Mouse (Mus musculus) layer of hippocampus, adult 2 months (tissue): ENCODE results near the gene Lemd1. TPM values are rescaled to one million over a fixed set of nuclear protein-coding genes. Genes with fewer than 3 reads are reported as not detected.

Source experiments
- DNase-seq, 2 experiments: peaks; one replicate each; pipeline ENCODE4 v3.0.0; 2022; ENCODE audit warnings: low spot score in 2 of 2
- H3K27ac ChIP-seq: fragments of 200-600 bp; 2 replicates; pipeline ENCODE4 v1.8.1; 2022
- H3K4me3 ChIP-seq: fragments of 200-600 bp; 2 replicates; pipeline ENCODE4 v1.8.1; 2022; ENCODE audit warnings: mild to moderate bottlenecking
- CTCF ChIP-seq: fragments of 200-600 bp; conservative IDR thresholded peaks from 2 replicates; pipeline ENCODE4 v1.8.1; 2022; ENCODE audit warnings: antibody characterized with exemption, mild to moderate bottlenecking, moderate library complexity
- total RNA-seq, 2 experiments: library from RNA; stranded (reverse); gene quantifications; 2 replicates each; pipeline ENCODE4 v1.2.3; 2021

Gene Lemd1
- total RNA-seq, 2 experiments from 2014 or later, result 0.64 to 0.88 TPM

DNA sequence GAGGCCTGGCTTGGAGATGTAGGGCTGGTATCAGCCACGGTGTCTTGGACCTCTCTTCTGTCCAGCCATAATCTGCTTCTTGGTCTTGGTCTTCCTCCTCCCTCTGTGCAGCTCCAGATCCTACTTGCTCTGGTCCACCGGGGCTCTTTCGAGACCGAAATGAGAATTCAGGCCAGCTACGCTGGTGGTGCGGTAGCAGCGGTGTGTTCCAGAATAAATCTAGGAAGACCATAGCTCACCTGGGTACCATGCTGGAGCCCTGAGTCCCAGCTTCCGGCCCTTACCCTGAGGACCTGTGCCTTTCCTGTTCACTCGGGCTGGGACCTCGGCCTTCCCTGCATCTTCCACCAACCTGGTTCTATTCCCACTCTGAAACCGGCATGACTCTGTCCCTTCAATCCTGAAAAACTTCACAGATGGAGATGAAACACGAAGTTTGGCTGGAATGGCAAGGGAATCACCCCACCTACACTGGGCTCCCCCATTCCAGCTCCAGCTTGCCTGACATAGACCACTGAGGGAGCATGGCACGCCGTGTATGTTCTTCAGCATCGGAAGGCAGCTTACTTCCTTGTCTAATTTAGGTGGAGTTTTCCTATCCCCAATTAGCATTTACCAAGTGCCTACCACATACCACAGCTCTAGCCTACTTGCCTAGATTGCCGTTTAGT lies 7.3 kb downstream of the Lemd1 start:
- Histone ChIP-seq H3K4me3 (no peak overlapping the region), H3K27ac (no peak overlapping the region)
- no peak for TF ChIP-seq CTCF
- no peak for DNase-seq

DNA sequence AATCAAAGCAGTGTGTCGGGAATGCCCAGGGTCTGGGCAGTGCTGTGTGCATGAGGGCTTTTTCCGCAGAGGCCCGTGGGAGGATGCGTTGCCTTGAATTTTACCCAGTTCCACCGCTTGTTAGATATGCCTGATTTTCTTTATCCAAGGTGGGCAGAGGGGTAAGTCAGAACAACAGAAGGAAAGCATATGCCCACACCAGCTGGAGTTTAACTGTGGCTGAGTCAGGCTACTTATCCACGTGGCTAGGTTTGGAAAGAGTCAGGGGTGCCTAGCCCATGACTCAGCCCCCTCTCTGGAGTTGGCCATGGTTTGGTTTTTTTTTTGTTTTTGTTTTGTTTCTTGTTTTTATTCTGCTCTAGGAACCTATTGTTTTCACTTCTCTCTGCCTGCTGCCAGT lies 8.0 kb downstream of the Lemd1 start:
- Histone ChIP-seq H3K4me3 (no peak overlapping the region), H3K27ac (no peak overlapping the region)
- TF ChIP-seq CTCF, result no peak
- peak in 1 of 2 experiments; percentile 45 for DNase-seq

DNA sequence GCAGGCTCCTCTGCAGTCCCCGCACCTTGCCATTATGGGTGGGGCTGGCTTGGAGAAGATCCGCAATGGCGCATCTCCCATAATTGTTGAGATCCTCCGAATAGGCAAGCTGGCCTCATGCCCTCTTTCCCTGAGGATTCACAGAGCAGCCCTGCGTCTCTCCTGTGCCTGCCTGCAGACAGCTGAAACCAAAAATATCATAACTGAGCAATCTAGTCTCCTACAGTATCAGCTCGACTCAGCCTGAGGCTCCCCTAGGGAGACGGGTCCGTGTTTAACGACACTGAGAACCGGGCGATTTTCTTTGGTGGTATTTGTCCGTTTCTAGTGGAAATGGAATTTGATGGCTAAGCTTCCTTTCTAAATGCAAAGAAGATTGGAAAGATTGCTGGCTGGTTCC lies 8.7 kb downstream of the Lemd1 start:
- Histone ChIP-seq H3K4me3 (peak overlapping the region; percentile 7; the same call in 1 of the 2 replicates), H3K27ac (peak overlapping the region; percentile 58; the same call in 1 of the 2 replicates)
- TF ChIP-seq CTCF, result no peak
- DNase-seq, result no peak

DNA sequence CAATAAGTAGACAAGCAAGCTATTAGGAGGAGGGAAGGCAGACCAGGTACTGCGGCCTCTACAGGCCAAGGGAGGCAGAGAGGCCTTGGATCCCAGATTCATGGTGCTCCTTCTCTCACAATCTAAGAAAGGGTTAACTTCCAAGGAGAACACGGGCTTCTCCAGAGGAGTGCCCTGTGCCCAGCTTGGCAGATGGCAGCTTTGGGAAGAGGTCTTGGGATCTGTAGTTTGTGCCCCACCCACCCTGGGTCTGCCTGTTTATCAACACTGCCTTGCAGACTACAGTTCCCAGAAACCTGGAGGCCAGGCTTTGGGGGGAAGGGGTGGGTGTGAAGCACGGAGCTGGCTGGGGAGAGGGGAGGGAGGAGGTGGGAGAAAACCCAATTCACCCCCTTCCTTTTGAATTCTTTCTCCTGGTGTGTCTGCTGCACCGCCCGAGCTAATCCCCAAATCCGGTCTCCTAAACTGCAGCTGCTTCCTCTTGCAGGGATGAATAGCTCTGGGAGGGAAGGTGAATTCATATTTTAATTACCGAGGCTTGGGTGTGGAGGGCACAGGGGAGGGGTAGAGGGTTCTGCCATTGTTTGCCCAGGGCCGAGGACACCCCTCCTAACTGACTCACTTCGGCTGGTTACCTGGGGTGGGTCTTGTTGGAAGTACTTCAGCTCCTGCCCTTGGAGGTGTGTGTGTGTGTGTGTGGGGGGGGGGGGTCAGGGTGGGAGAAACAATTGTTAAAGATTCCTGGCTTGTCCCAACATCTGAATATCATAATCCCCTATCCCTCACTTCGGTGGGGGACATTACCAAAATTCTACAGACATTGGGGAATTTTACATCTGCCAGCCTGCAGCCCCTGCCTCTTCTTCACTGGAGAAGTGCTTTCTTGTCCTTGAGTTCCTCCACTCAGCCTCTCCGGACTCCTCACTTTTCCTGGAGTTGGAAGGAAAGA lies 9.6 kb downstream of the Lemd1 start:
- Histone ChIP-seq H3K4me3 (peak overlapping the region; percentile 33; the same call in 1 of the 2 replicates), H3K27ac (peak overlapping the region; percentile 58; the same call in 1 of the 2 replicates)
- TF ChIP-seq CTCF, result peak; percentile 48
- peak in 1 of 2 experiments; percentile 64 for DNase-seq

DNA sequence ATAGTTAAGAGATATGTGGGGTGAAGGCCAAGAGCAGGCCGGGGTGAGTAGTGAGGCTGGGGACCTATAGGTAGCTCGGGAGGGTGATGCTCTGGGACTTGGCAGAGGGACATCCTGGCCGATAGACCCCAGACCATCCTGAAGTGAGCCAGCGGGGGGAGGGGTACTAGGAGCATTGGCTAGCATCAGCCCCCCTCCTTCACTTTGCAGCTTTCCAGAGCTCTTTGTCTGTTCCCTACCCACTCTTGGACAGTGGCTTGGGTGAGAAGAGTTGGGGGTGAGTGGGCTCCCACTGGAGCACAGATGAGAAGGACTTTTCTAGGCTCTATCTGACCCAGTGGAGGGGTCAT lies 10.3 kb downstream of the Lemd1 start:
- Histone ChIP-seq H3K27ac (no peak overlapping the region), H3K4me3 (no peak overlapping the region)
- no peak for TF ChIP-seq CTCF
- no peak for DNase-seq

DNA sequence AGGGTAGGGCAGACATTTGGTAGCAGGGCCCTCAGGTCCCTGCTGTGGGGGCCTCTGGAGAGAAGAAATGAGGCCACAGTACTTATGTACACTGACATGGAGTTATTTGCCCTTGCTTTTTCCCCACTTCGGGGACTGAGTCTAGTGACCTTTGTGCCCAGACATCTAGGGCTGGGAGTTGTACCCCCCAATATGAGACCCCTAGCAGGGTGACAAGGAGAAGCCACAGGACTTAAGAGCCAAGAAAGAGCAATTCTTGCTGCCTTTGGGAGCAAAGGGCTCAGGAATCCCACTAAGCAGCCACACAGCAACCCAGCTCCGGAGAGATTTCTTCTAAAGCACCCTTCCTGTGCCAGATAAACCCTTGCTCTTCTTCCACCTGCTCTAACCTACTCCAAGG lies 10.7 kb downstream of the Lemd1 start:
- no peak for TF ChIP-seq CTCF
- no peak overlapping the region for H3K27ac ChIP-seq
- H3K4me3 ChIP-seq, result no peak overlapping the region
- DNase-seq, result no peak

DNA sequence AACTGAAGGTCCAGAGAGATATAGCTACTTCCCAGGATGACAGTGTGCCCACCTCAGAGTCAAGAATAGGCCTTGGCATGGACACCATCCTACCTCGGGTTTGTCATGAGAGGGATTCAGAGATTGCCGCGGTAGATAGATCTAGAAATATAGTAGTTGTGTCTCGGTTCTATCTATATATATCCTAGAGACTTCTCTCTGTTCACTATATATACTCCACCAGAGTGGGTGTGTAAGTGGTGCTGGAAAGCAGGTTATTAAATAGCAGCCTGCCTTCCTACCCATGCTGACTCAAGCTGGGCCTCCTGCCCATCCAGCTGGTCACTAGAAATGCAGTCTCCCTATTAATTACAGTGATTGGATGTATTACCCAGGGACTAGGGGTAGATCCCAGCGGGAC lies 11.5 kb downstream of the Lemd1 start:
- H3K4me3 ChIP-seq, result no peak overlapping the region
- TF ChIP-seq CTCF, result no peak
- no peak overlapping the region for H3K27ac ChIP-seq
- DNase-seq, result no peak

DNA sequence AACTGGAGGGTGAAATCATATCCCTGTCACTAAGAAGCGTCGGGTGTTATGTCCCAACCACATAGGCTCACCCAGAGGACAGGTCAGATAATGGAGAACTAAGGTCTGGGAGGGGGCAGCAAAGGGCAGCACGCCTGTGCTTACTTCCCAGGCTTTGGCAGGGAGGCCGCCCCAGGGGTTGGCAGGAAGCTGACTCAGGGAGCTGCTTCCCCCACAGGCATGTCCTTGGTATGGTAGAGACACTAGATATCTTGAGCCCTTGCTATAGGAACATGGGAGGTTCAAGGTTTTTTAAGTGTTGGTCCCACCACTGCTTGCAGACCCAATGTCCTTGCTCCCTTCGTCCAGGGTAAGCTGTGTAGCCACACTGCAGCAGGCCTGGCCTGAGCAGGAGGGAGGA lies 14.7 kb downstream of the Lemd1 start:
- no peak for TF ChIP-seq CTCF
- no peak for DNase-seq
- no peak overlapping the region for H3K27ac ChIP-seq

DNA sequence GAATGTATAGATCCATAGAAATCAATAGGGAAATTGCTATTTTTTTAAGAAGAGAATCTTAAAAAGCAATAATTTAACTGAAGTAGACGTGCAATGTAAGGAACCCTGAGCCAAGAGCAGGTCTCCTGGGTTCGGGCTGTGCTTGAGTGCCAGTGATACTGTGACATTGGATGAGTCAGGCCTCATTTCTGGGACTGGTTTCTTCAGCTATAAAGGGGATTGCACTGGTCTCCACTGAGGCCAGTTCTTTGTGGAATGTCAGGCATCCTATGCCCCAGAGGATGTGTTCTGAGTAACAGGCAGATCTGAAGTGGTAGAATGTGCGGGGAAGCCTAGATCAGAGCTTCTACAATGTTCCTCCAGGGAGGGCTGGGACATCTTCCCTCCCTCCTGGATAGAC lies 15.6 kb downstream of the Lemd1 start:
- no peak for DNase-seq

More for the DNA sequence above, 14.7 kb downstream of the Lemd1 start:
- H3K4me3 ChIP-seq, result no peak overlapping the region

DNA sequence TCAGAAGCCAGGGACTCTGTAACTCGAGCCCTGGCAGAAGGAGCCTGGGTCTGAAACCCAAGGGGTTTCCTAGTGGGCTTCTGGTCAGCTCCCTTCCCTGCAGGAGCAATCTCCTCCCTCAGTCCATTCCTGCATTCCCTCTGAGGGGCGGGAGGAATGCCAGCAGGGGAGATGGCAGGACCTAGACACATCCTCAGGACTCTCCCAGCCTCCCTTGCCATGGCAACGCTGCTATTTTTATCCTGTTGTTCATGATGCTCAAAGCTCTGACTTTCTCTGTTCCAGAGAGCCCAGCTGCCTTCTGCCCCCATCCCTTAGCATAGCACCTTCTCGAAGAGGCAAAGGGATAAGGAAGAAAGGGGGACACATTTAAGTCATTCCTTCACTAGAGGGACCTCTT lies 16.9 kb downstream of the Lemd1 start:
- Histone ChIP-seq H3K27ac (peak overlapping the region; percentile 89), H3K4me3 (no peak overlapping the region)
- DNase-seq, result peak; percentile 61 to 68
- TF ChIP-seq CTCF, result no peak

More for the DNA sequence above, 15.6 kb downstream of the Lemd1 start:
- no peak for TF ChIP-seq CTCF
- no peak overlapping the region for H3K4me3 ChIP-seq
- H3K27ac ChIP-seq, result no peak overlapping the region

DNA sequence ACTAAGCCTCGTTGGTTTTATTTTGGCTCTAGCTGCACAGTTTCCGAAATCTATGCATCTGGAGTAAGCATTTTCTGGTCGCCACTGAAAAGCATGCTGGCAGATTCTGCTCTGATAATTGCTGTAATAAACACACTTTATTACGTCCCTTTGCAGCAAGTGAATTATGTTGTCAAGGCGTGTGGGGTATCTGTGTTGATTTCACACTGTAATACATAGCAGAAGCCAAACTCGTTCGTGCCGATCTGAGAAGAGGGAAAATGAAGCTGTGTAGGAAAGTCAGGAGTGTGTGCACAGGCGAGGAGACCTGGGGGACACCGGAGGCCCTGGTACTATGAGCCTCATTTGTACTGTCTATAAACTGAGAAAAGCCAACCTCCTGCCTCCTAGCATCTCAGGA lies 18.2 kb downstream of the Lemd1 start:
- DNase-seq, result no peak
- peak overlapping the region; percentile 89; the same call in 1 of the 2 replicates for H3K27ac ChIP-seq
- no peak overlapping the region for H3K4me3 ChIP-seq
- no peak for TF ChIP-seq CTCF

DNA sequence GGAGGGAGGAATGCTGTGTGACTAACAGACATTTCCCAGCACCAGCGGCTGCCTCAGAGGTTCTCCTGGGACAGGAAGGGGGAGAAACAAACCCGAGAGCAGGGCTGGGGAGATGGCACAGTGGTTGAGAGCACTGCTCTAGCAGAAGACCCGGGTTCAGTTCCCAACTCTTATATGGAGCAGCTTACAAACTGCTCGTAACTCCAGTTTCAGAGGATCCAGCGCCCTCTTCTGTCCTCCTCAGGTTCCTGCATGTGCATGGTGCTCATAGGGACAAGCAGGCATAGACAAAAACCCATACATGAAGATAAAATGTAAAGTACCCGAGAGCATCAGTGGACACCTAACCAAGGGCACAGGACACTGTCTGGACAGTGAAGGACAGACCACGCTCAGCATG lies 19.7 kb downstream of the Lemd1 start:
- DNase-seq, result no peak
- TF ChIP-seq CTCF, result peak; percentile 70
- no peak overlapping the region for H3K4me3 ChIP-seq
- H3K27ac ChIP-seq, result no peak overlapping the region

DNA sequence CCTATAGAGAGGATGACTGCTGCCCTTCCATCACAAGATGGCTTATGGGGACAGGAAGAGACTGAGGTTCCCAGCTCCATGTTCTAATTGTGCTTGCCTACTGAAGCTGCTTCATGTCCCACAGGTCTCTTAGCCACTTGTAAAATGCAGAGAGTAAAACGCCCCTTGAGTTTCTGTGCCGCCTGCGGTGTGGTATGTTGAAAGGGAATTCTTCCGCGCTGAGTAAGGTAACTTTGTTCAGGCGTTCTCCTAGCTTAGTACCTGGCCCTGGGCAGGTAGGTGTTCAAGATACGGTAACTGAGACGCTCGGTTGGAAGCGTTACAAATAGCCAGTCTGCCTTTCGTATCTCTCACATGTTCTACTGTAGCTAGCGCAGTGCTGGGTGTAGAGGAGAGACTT lies 20.4 kb downstream of the Lemd1 start:
- H3K27ac ChIP-seq, result no peak overlapping the region
- H3K4me3 ChIP-seq, result no peak overlapping the region
- no peak for TF ChIP-seq CTCF
- DNase-seq, result no peak
